Mouse (Mus musculus) heart, adult 8-10 months (tissue): ENCODE measurements around the gene Pik3r1. TPM values are rescaled to one million over a fixed set of nuclear protein-coding genes. Genes with fewer than 3 reads are reported as not detected.

Source experiments
- DNase-seq: peaks from one replicate; pipeline ENCODE4 v3.0.0; 2022; ENCODE audit warnings: low spot score
- total RNA-seq, 4 experiments: library from RNA; stranded (reverse); gene quantifications; 2 replicates each; pipeline ENCODE4 v1.2.4; 2022

Pik3r1 gene
- 100 to 1,000 TPM; 107 to 140 (median 112) TPM for total RNA-seq

- DNase-seq, result peak; percentile 92
Observed at GRCm38 (mm10) chr13:101767809-101768629, at the start of gene Pik3r1. Gene Pik3r1 (minus strand): TSS chr13:101768217.

- peak; percentile 31 for DNase-seq
Observed at GRCm38 (mm10) chr13:101813267-101813900, 45.4 kb upstream of the Pik3r1 start.

DNA sequence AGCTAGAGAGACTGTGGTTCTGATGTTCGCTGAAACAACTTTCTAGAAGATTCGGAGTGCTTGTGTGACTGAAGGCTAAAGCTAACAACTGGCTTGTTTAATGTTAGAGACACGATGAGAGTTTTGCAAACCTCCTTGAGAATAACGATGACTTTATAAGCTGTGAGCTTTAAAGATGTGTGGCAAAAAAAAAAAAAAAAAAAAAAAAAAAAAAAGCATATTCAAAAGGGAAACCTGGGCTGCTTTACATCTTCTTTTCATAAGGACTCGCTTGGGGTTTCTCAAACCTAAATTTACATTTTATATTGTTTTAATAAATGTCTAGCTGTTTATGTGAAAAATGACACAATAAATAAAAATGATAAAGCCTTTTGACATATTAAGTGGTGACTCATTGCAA is 44.3 kb upstream of the Pik3r1 start:
- DNase-seq, result no peak

- peak; percentile 78 for DNase-seq
Observed at GRCm38 (mm10) chr13:101811882-101812281, 43.9 kb upstream of the Pik3r1 start.

- peak; percentile 41 for DNase-seq
Observed at GRCm38 (mm10) chr13:101810667-101811066, 42.6 kb upstream of the Pik3r1 start.

- DNase-seq, result no peak
Observed at GRCm38 (mm10) chr13:101809796-101810195, 41.8 kb upstream of the Pik3r1 start.

- DNase-seq, result no peak
Observed at GRCm38 (mm10) chr13:101805559-101806091, 37.6 kb upstream of the Pik3r1 start.

DNA sequence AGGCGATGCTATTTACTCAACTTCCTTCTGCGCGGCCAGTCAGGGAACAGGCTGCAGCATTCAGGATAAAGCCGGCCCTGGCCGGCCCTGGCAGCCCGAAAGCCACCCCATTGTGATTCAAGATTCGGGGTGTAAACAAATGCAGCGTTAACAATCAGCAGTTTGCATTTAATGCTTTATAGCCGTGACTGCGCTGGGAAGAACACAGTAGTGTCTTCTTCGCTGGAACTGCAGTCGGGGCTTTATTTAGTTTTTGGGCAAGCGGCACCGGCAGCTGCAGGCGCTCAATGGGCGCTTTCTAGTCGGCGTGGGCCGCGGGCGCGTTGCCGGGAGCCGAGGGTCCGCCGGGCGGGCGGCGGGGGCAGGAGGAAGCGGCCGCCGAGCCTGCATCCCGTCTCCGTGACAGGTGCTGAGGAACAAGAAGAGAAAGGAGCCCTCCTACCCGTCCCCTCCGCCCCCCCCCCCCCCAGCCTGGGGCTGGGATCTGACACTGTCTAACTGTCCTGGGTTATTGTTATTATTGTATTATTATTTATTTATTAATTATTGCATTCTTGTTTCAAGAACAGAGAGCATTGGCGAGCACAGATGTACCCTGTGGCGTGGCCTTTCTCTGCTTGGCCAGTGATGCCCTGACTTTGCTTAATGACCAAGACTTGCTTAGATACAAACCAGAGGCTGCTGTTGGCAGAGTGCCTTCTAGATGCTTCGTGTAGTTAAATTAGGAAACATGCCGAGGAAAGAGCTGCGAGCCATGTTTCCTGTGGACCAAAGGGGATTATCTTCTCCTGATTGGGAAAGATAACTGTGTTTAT is 33.6 kb upstream of the Pik3r1 start:
- DNase-seq, result peak; percentile 76

- DNase-seq, result no peak
Observed at GRCm38 (mm10) chr13:101800833-101801371, 32.9 kb upstream of the Pik3r1 start.

- no peak for DNase-seq
Observed at GRCm38 (mm10) chr13:101800021-101800596, 32.1 kb upstream of the Pik3r1 start.

- DNase-seq, result no peak
Observed at GRCm38 (mm10) chr13:101799318-101799717, 31.3 kb upstream of the Pik3r1 start.

DNA sequence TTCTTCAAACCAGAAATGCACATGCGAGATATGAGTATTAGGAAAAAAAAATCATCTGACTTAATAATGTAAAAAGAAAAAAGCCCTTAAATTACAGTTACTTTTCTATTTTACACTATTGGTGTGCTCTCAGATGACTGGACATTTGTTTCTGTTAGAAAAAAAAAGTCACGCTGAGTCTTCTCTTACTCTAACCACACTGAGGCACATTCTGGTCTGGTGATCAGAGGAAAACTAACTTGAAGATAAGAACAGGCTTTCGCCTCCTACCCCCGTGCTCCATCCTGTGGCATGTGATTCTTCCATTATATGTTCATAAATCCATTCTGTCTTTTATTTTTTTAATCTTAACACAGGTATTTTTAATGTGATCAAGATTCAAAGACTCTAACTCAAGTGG is 30.5 kb upstream of the Pik3r1 start:
- no peak for DNase-seq

DNA sequence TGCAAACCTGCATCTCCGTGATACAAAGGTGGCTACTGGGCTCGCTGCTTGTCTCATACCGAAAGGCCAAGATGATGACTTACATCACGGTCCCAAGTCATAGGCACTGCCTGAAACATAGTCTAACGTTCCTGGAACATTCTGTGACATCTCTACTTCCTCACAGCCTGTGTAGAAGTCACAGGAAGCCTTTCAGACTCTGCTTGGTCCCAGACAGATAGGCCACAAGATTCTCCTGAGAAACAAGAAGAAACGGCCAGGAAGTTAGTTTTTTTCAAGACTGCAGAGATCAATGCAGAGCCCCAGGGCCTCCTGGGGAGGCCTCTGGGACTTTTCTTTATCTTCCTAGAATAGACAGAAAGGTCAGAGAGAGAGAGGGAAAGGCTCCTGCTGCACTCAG is 29.0 kb upstream of the Pik3r1 start:
- DNase-seq, result no peak

GRCm38 (mm10) chr13:101785705-101786104 is 17.7 kb upstream of the Pik3r1 start:
- no peak for DNase-seq

- no peak for DNase-seq
Observed at GRCm38 (mm10) chr13:101784651-101785289, 16.8 kb upstream of the Pik3r1 start.

GRCm38 (mm10) chr13:101779011-101779410 is 11.0 kb upstream of the Pik3r1 start:
- no peak for DNase-seq

GRCm38 (mm10) chr13:101777851-101778250 is 9.8 kb upstream of the Pik3r1 start:
- DNase-seq, result no peak

DNA sequence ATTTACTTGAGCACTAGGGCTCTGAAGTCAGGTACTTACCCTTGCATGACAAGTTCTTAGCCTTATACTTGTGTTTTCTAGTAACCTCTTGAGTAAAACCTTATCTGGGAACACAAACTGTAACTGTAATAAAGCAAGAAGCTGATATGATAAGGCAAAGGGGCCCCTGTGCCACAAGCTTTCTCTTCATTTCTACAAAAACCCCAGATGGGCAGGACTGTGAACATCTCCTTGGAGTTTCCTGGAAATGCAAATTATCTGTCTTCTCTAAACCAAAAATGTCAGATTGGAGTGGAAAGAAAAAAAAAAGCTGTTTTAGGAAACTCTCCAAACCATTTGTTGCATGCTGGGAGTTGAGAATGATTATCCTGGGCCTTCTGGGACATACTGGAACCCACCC is 3.1 kb upstream of the Pik3r1 start:
- DNase-seq, result no peak

GRCm38 (mm10) chr13:101769955-101770354 is 1.9 kb upstream of the Pik3r1 start:
- DNase-seq, result no peak

GRCm38 (mm10) chr13:101768630-101768991 is 594 bp upstream of the Pik3r1 start:
- DNase-seq, result peak; percentile 71
